Mouse (Mus musculus): ENCODE measurements around the gene Psmd13. TPM values are rescaled to one million over a fixed set of nuclear protein-coding genes. Genes with fewer than 3 reads are reported as not detected.
"Not testable (repeated sequence)": the region's sequence is repeated elsewhere in the genome, so short reads cannot be mapped to it uniquely, and the experiment has no call there.

The Psmd13 gene
- total RNA-seq, 2 experiments from 2014 or later = 111 to 114 TPM

- intact Hi-C loops (cut with DNase I) = loop anchor here (5.0 kb wide), 3 partner anchors 96 to 336 kb away; partner anchors contain the start of genes Hras, Ifitm5, Lrrc56 and Rnh1
- peak; percentile 90 to 91 for DNase-seq
Measured at GRCm38 (mm10) chr7:140855860-140856784, 25.6 kb upstream of the Psmd13 start, which contains the start of gene Gm45785. Gene Gm45785, minus strand, starts transcription at chr7:140856331.

- DNase-seq = peak; percentile 93 to 94
- intact Hi-C loops (cut with DNase I) = loop anchor here (1.0 to 5.0 kb wide), 4 partner anchors 24 to 335 kb away; partner anchors contain the start of genes Hras, Ifitm5, Lrrc56 and Psmd13
Measured at GRCm38 (mm10) chr7:140856785-140857549, 24.8 kb upstream of the Psmd13 start, which contains the start of gene Ric8a. Gene Ric8a, plus strand, starts transcription at chr7:140856957.

GRCm38 (mm10) chr7:140857550-140858505 lies 23.9 kb upstream of the Psmd13 start, which contains the start of gene Bet1l:
Gene Bet1l, minus strand, starts transcription at chr7:140857577.
- DNase-seq = peak; percentile 21 to 30
- intact Hi-C loops (cut with DNase I) = loop anchor here (1.0 to 5.0 kb wide), 4 partner anchors 23 to 334 kb away; partner anchors contain the start of genes Hras, Ifitm5, Lrrc56 and Psmd13

- DNase-seq = no peak
- intact Hi-C loops (cut with DNase I) = loop anchor here (5.0 kb wide), 3 partner anchors 94 to 334 kb away; partner anchors contain the start of genes Hras, Ifitm5, Lrrc56 and Rnh1
Measured at GRCm38 (mm10) chr7:140858746-140859145, 23.0 kb upstream of the Psmd13 start.

- no peak for DNase-seq
- intact Hi-C loops (cut with DNase I) = loop anchor here (5.0 kb wide), 3 partner anchors 92 to 332 kb away; partner anchors contain the start of genes Hras, Ifitm5, Lrrc56 and Rnh1
Measured at GRCm38 (mm10) chr7:140859997-140860396, 21.8 kb upstream of the Psmd13 start.

- intact Hi-C loops (cut with DNase I) = no loop called here
- no peak for DNase-seq
Measured at GRCm38 (mm10) chr7:140860728-140861127, 21.0 kb upstream of the Psmd13 start.

GRCm38 (mm10) chr7:140864761-140865160 lies 17.0 kb upstream of the Psmd13 start:
- no peak for DNase-seq
- intact Hi-C loops (cut with DNase I) = no loop called here

GRCm38 (mm10) chr7:140874224-140874623 lies 7.5 kb upstream of the Psmd13 start:
- intact Hi-C loops (cut with DNase I) = no loop called here
- DNase-seq = no peak

- intact Hi-C loops (cut with DNase I) = no loop called here
- no peak for DNase-seq
Measured at GRCm38 (mm10) chr7:140877364-140877763, 4.4 kb upstream of the Psmd13 start.

- intact Hi-C loops (cut with DNase I) = no loop called here
- no peak for DNase-seq
Measured at GRCm38 (mm10) chr7:140879355-140879754, 2.4 kb upstream of the Psmd13 start.

- no peak for DNase-seq
- intact Hi-C loops (cut with DNase I) = no loop called here
Measured at GRCm38 (mm10) chr7:140880419-140880818, 1.3 kb upstream of the Psmd13 start.

GRCm38 (mm10) chr7:140880865-140881515 lies 778 bp upstream of the Psmd13 start:
- DNase-seq = peak in 1 of 2 experiments; percentile 25
- intact Hi-C loops (cut with DNase I) = loop anchor here (1.0 kb wide), 1 partner anchor 24 kb away; the partner anchor contains the start of gene Bet1l

- DNase-seq = no peak
- intact Hi-C loops (cut with DNase I) = no loop called here
Measured at GRCm38 (mm10) chr7:140882469-140882803, 668 bp downstream of the Psmd13 start.

GRCm38 (mm10) chr7:140890636-140891035 lies 8.9 kb downstream of the Psmd13 start:
- intact Hi-C loops (cut with DNase I); DNase-seq: not testable (repeated sequence)

GRCm38 (mm10) chr7:140894031-140894430 lies 12.3 kb downstream of the Psmd13 start:
- DNase-seq = no peak
- intact Hi-C loops (cut with DNase I) = no loop called here

- DNase-seq = no peak
- intact Hi-C loops (cut with DNase I) = no loop called here
Measured at GRCm38 (mm10) chr7:140894611-140895010, 12.8 kb downstream of the Psmd13 start.

GRCm38 (mm10) chr7:140897863-140898262 lies 16.1 kb downstream of the Psmd13 start:
- intact Hi-C loops (cut with DNase I) = no loop called here

GRCm38 (mm10) chr7:140899121-140899520 lies 17.4 kb downstream of the Psmd13 start:
- DNase-seq = peak; percentile 15 to 26

More at GRCm38 (mm10) chr7:140897863-140898262, 16.1 kb downstream of the Psmd13 start:
- no peak for DNase-seq

GRCm38 (mm10) chr7:140900220-140900619 lies 18.5 kb downstream of the Psmd13 start, which contains the start of gene Cox8b:
Gene Cox8b, minus strand, starts transcription at chr7:140900446.
- intact Hi-C loops (cut with DNase I) = no loop called here
- DNase-seq = peak; percentile 78 to 81

More at GRCm38 (mm10) chr7:140899121-140899520, 17.4 kb downstream of the Psmd13 start:
- intact Hi-C loops (cut with DNase I) = no loop called here
